Mouse (Mus musculus): ENCODE measurements around the gene Vmn2r81. TPM values are rescaled to one million over a fixed set of nuclear protein-coding genes. Genes with fewer than 3 reads are reported as not detected.
"Not testable (repeated sequence)": the region's sequence is repeated elsewhere in the genome, so short reads cannot be mapped to it uniquely, and the experiment has no call there.

Gene Vmn2r81
- total and polyA plus RNA-seq, 3 experiments, result not detected

- in situ Hi-C loops (cut with MboI; ENCODE audit: low pct_ligation_motif_present, low pct_unique_long_range_greater_than_20kb, low sequenced_read_pairs); H3K4me2 ChIP-seq (ENCODE audit: insufficient read depth, low read depth, poor library complexity, severe bottlenecking); H3K4me3 ChIP-seq (replicated peaks in 1 of 3; ENCODE audit: low read depth in 2 of 3, low read length in 2 of 3, poor library complexity in 1 of 3); H3K36me3 ChIP-seq (replicated peaks in 1 of 2; ENCODE audit: control insufficient read depth in 1 of 2, insufficient read depth in 1 of 2, low read length in 1 of 2); dilution Hi-C loops (cut with MboI; ENCODE audit: extremely low pct_ligation_motif_present, extremely low pct_unique_long_range_greater_than_20kb, low sequenced_read_pairs); H3K79me2 ChIP-seq (replicated peaks; ENCODE audit: control insufficient read depth, extremely low read depth, insufficient read depth, poor library complexity, severe bottlenecking); H3K4me1 ChIP-seq (ENCODE audit: control insufficient read depth in 1 of 2, insufficient read depth in 2 of 2); H3K9me3 ChIP-seq (replicated peaks; ENCODE audit: low read length); H3K27ac ChIP-seq (ENCODE audit: insufficient read depth, low read depth); H3K9ac ChIP-seq (ENCODE audit: insufficient read depth, low read depth); H3K27me3 ChIP-seq (replicated peaks): not testable (repeated sequence)
- peak; percentile 0 for DNase-seq (ENCODE audit: extremely low read depth)
- peak; percentile 22; the same call in 1 of the 2 replicates for TF ChIP-seq SMC3 (IDR thresholded peaks at IDR 0.05; ENCODE audit: low read depth, low read length)
- peak; percentile 36 to 42; a peak in 2 of 4 replicates for TF ChIP-seq CTCF (conservative IDR thresholded peaks at IDR 0.05 in 1 of 2, IDR thresholded peaks at IDR 0.05 in 1 of 2; ENCODE audit: low read depth in 2 of 2, low read length in 2 of 2)
- peak; percentile 29; the same call in 1 of the 2 replicates for TF ChIP-seq NRF1 (IDR thresholded peaks at IDR 0.05; ENCODE audit: low read depth, low read length)
- peak; percentile 17; the same call in 1 of the 2 replicates for TF ChIP-seq RAD21 (IDR thresholded peaks at IDR 0.05; ENCODE audit: low read depth, low read length)
Measured at GRCm38 (mm10) chr10:79322033-79322736, 74.7 kb downstream of the Vmn2r81 start.

GRCm38 (mm10) chr10:79322737-79323086 is 75.2 kb downstream of the Vmn2r81 start:
- Histone ChIP-seq H3K36me3 (replicated peaks in 1 of 2; ENCODE audit: control insufficient read depth in 1 of 2, insufficient read depth in 1 of 2, low read length in 1 of 2) (no peaks in the 10 kb centered on the region), H3K4me2 (ENCODE audit: insufficient read depth, low read depth, poor library complexity, severe bottlenecking) (no peak overlapping the region), H3K4me3 (replicated peaks in 1 of 3; ENCODE audit: low read depth in 2 of 3, low read length in 2 of 3, poor library complexity in 1 of 3) (no peak overlapping the region), H3K27me3 (replicated peaks) (no peaks in the 10 kb centered on the region), H3K27ac (ENCODE audit: insufficient read depth, low read depth) (no peak overlapping the region), H3K9me3 (replicated peaks; ENCODE audit: low read length) (no peaks in the 10 kb centered on the region), H3K4me1 (ENCODE audit: control insufficient read depth in 1 of 2, insufficient read depth in 2 of 2) (peaks cover 0 to 9% of the 10 kb centered on the region in 2 experiments; a peak in 1 of 4 replicates), H3K79me2 (replicated peaks; ENCODE audit: control insufficient read depth, extremely low read depth, insufficient read depth, poor library complexity, severe bottlenecking) (no peaks in the 10 kb centered on the region), H3K9ac (ENCODE audit: insufficient read depth, low read depth) (no peak overlapping the region)
- no peak for TF ChIP-seq IRF4 (IDR thresholded peaks at IDR 0.05; ENCODE audit: low read depth, low read length)
- no peak for TF ChIP-seq MAZ (IDR thresholded peaks at IDR 0.05; ENCODE audit: low read depth, low read length)
- TF ChIP-seq CHD1 (IDR thresholded peaks at IDR 0.05; ENCODE audit: low read depth, low read length), result no peak
- TF ChIP-seq MXI1 (IDR thresholded peaks at IDR 0.05; ENCODE audit: low read depth, low read length), result no peak
- TF ChIP-seq NELFE (IDR thresholded peaks at IDR 0.05; ENCODE audit: low read depth, low read length), result no peak
- no peak for TF ChIP-seq HCFC1 (IDR thresholded peaks at IDR 0.05; ENCODE audit: low read depth, low read length)
- peak; percentile 21 for DNase-seq (ENCODE audit: extremely low read depth)
- in situ Hi-C loops (cut with MboI; ENCODE audit: low pct_ligation_motif_present, low pct_unique_long_range_greater_than_20kb, low sequenced_read_pairs) (no loop called here), dilution Hi-C loops (cut with MboI; ENCODE audit: extremely low pct_ligation_motif_present, extremely low pct_unique_long_range_greater_than_20kb, low sequenced_read_pairs) (no loop called here)

Other genes starting within 250 kb of the Vmn2r81 start
- not detected in 2 replicates for gene Olfr1351, start 235.2 kb upstream of the Vmn2r81 start, total RNA-seq (2012; rRNA removed)
- gene Olfr1351, start 235.2 kb upstream of the Vmn2r81 start, total RNA-seq (2014; rRNA removed), result not detected in 2 replicates
- not detected in 2 replicates for gene Olfr1351, start 235.2 kb upstream of the Vmn2r81 start, polyA plus RNA-seq (2012; ENCODE audit: insufficient read length, low read depth)
- not detected in 2 replicates for gene Olfr57, start 219.0 kb upstream of the Vmn2r81 start, total RNA-seq (2012; rRNA removed)
- gene Olfr57, start 219.0 kb upstream of the Vmn2r81 start, total RNA-seq (2014; rRNA removed), result not detected in 2 replicates
- gene Olfr57, start 219.0 kb upstream of the Vmn2r81 start, polyA plus RNA-seq (2012; ENCODE audit: insufficient read length, low read depth), result not detected in 2 replicates
- 3.5 TPM in 2 replicates for gene 2610008E11Rik, start 150.1 kb upstream of the Vmn2r81 start, total RNA-seq (2012; rRNA removed)
- gene 2610008E11Rik, start 150.1 kb upstream of the Vmn2r81 start, total RNA-seq (2014; rRNA removed), result 3.0 and 3.8 TPM in 2 replicates
- 2.2 and 2.3 TPM in 2 replicates for gene 2610008E11Rik, start 150.1 kb upstream of the Vmn2r81 start, polyA plus RNA-seq (2012; ENCODE audit: insufficient read length, low read depth)
- gene Vmn2r80, start 98.9 kb upstream of the Vmn2r81 start, total RNA-seq (2012; rRNA removed), result not detected in 2 replicates
- gene Vmn2r80, start 98.9 kb upstream of the Vmn2r81 start, total RNA-seq (2014; rRNA removed), result not detected in 2 replicates
- not detected in 2 replicates for gene Vmn2r80, start 98.9 kb upstream of the Vmn2r81 start, polyA plus RNA-seq (2012; ENCODE audit: insufficient read length, low read depth)
- not detected in 2 replicates for gene Vmn2r82, start 108.8 kb downstream of the Vmn2r81 start, total RNA-seq (2012; rRNA removed)
- not detected in 2 replicates for gene Vmn2r82, start 108.8 kb downstream of the Vmn2r81 start, total RNA-seq (2014; rRNA removed)
- gene Vmn2r82, start 108.8 kb downstream of the Vmn2r81 start, polyA plus RNA-seq (2012; ENCODE audit: insufficient read length, low read depth), result not detected in 2 replicates
- not detected in 2 replicates for gene Vmn2r83, start 221.0 kb downstream of the Vmn2r81 start, total RNA-seq (2012; rRNA removed)
- not detected in 2 replicates for gene Vmn2r83, start 221.0 kb downstream of the Vmn2r81 start, total RNA-seq (2014; rRNA removed)
- gene Vmn2r83, start 221.0 kb downstream of the Vmn2r81 start, polyA plus RNA-seq (2012; ENCODE audit: insufficient read length, low read depth), result not detected in 2 replicates